Mouse (Mus musculus) testis, adult 2 months (tissue): ENCODE results near the gene Ccdc83. TPM values are rescaled to one million over a fixed set of nuclear protein-coding genes. Genes with fewer than 3 reads are reported as not detected.

Source experiments
- H3K27ac ChIP-seq: fragments of 200-500 bp; 2 replicates; pipeline ENCODE4 v1.5.1; 2012; ENCODE audit warnings: low read depth, low read length; ENCODE audit not compliant: control insufficient read depth, insufficient read depth
- H3K27me3 ChIP-seq: fragments of 200-500 bp; 2 replicates; pipeline ENCODE4 v1.6.1; 2012; ENCODE audit warnings: mild to moderate bottlenecking, low read length, moderate library complexity; ENCODE audit not compliant: control insufficient read depth, insufficient read depth
- H3K36me3 ChIP-seq: fragments of 200-500 bp; 2 replicates; pipeline ENCODE4 v1.6.1; 2012; ENCODE audit warnings: mild to moderate bottlenecking, low read length; ENCODE audit not compliant: control insufficient read depth, insufficient read depth
- H3K4me1 ChIP-seq: fragments of 200-500 bp; 2 replicates; pipeline ENCODE4 v1.6.1; 2012; ENCODE audit warnings: low read length; ENCODE audit not compliant: control insufficient read depth, insufficient read depth
- H3K4me3 ChIP-seq: fragments of 200-500 bp; 2 replicates; pipeline ENCODE4 v1.5.1; 2012; ENCODE audit warnings: low read depth, mild to moderate bottlenecking, low read length, moderate library complexity, mixed read lengths; ENCODE audit not compliant: control insufficient read depth
- CTCF ChIP-seq: fragments of 200-500 bp; IDR thresholded peaks from 2 replicates; pipeline ENCODE4 v1.5.1; 2012; ENCODE audit warnings: low read depth, mild to moderate bottlenecking, inconsistent platforms, low read length, moderate library complexity; ENCODE audit not compliant: control insufficient read depth, insufficient read depth, insufficient replicate concordance
- POLR2A ChIP-seq: fragments of 200-500 bp; IDR thresholded peaks from 2 replicates; pipeline ENCODE4 v1.6.1; 2012; ENCODE audit warnings: low read depth, mild to moderate bottlenecking, inconsistent platforms, low read length, moderate library complexity; ENCODE audit not compliant: control insufficient read depth
- polyA plus RNA-seq: library from polyadenylated mRNA; depleted of rRNA; stranded (reverse); fragments of >200 nt; gene quantifications from 2 replicates; pipeline ENCODE4 v1.2.3, GENCODE M21; 2012

Gene Ccdc83
- polyA plus RNA-seq, 1 experiment, result 24.6 TPM

DNA sequence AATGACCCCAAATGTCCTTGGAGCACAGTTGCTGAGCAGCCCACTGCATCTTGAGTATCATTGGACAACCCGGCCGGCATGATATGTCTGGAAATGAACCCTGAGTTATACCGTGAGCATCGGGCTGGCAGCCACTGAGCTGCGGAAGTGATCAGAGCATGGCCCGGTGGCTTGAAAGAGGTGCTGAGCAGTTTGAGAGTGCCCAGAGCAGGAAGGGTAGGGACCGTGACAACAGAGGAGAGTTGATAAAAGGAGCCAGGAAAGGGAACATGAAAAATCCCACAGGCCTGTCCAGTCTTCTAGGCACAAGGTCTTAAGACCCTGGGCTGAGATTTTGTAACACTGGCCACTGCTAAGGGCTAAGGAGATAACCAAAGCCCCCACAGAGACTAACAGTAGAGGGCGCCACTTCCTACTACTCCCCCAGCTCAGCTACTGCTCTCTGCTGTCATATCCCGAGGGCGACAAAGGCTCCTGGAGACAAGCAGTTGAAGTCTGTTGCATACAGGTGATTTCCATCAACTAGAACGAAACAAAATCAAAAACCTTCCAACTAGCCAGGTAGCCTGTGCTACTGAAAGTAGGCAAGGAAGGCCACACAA, 14.8 kb upstream of the Ccdc83 start:
- H3K4me3 ChIP-seq, result no peak overlapping the region
- TF ChIP-seq POLR2A (no peak), CTCF (peak; percentile 33; the same call in 1 of the 2 replicates)
- no peaks in the 10 kb centered on the region; the same call in 1 of the 2 replicates for H3K4me1 ChIP-seq
- H3K36me3 ChIP-seq, result no peaks in the 10 kb centered on the region
- no peak overlapping the region for H3K27ac ChIP-seq
- no peaks in the 10 kb centered on the region for H3K27me3 ChIP-seq

DNA sequence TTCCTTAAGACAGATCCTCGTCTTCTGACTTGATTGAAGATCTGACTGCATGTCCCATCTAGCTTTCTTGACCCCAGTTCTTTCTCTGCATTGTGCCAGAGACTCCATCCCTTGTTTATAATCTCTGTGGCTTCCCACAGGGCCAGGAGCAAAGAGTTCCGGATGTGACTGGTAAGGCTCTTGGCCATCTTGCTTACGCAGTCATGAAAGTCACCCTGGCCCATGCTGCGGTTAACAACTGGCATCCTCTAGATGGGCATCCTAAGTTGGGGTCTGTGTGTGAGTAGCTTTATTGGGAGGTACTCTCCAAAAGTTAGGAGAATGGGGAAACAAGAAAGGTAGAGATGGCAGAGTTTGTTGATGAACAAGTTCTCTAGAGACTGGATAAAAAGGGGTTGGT, 13.6 kb upstream of the Ccdc83 start:
- TF ChIP-seq POLR2A, result no peak
- Histone ChIP-seq H3K4me3 (no peak overlapping the region), H3K36me3 (no peaks in the 10 kb centered on the region), H3K4me1 (no peaks in the 10 kb centered on the region; the same call in 1 of the 2 replicates), H3K27ac (no peak overlapping the region), H3K27me3 (no peaks in the 10 kb centered on the region)

DNA sequence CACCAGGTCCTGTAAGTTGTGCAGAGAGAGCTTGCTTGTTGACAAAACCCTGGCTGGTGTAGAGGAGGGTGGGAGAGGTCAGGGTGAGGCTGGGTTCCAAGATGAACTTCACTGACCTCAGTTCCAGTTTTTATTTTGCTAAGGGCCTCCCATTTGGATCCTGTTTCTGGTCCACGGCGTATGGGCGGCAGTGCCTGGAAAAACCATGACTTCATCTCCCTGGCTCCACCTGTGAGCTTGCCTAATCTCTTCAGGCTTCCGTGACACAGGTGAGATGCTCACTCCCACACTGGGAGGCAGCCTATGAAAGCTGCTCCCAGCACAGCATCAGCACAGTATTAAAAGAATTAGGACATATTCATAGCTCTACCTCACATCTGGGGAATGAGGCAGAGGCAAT, 12.2 kb upstream of the Ccdc83 start:
- no peaks in the 10 kb centered on the region for H3K27me3 ChIP-seq
- H3K4me3 ChIP-seq, result no peak overlapping the region
- TF ChIP-seq CTCF (no peak), POLR2A (no peak)
- H3K36me3 ChIP-seq, result no peaks in the 10 kb centered on the region
- H3K27ac ChIP-seq, result no peak overlapping the region
- H3K4me1 ChIP-seq, result no peaks in the 10 kb centered on the region; the same call in 1 of the 2 replicates

DNA sequence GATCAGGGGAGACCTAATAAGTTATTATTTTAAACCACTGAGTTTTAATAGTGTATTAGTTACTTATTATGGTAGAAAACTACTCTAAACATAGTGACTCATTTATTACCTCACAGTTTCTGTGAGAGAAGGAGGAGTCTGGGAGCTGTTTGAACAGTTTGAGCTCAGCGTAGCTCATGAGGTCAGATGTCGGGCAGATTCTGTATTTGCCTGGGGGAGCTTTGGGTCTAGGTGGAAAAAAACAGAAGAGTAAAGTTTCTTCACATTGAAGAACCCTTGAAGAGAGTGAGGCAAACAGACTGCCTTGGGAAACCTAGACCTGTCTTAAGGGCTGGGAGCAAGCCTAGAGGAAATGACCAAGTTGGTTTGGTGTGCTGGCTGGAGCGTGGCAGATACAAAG, 11.7 kb upstream of the Ccdc83 start:
- Histone ChIP-seq H3K27ac (no peak overlapping the region), H3K27me3 (no peaks in the 10 kb centered on the region), H3K4me1 (no peaks in the 10 kb centered on the region; the same call in 1 of the 2 replicates), H3K4me3 (no peak overlapping the region), H3K36me3 (no peaks in the 10 kb centered on the region)
- TF ChIP-seq POLR2A (no peak), CTCF (no peak)

GRCm38 (mm10) chr7:90274561-90275100, 9.1 kb upstream of the Ccdc83 start:
- Histone ChIP-seq H3K36me3 (no peaks in the 10 kb centered on the region), H3K27ac (no peak overlapping the region), H3K4me1 (no peaks in the 10 kb centered on the region), H3K4me3 (no peak overlapping the region), H3K27me3 (no peaks in the 10 kb centered on the region)
- no peak for TF ChIP-seq POLR2A
- no peak for TF ChIP-seq CTCF

- H3K27me3 ChIP-seq, result no peaks in the 10 kb centered on the region
- no peak for TF ChIP-seq POLR2A
- TF ChIP-seq CTCF, result no peak
- H3K27ac ChIP-seq, result no peak overlapping the region
- no peak overlapping the region for H3K4me3 ChIP-seq
- H3K36me3 ChIP-seq, result no peaks in the 10 kb centered on the region
- H3K4me1 ChIP-seq, result peaks cover 5% of the 10 kb centered on the region
These were observed 4.6 kb upstream of the Ccdc83 start for GRCm38 (mm10) chr7:90270141-90270540.

GRCm38 (mm10) chr7:90261902-90262599, 3.5 kb downstream of the Ccdc83 start:
- Histone ChIP-seq H3K27me3 (no peaks in the 10 kb centered on the region), H3K4me1 (peaks cover 9% of the 10 kb centered on the region), H3K36me3 (no peaks in the 10 kb centered on the region), H3K27ac (no peak overlapping the region), H3K4me3 (no peak overlapping the region)
- TF ChIP-seq POLR2A (no peak), CTCF (no peak)
